Mouse (Mus musculus) granulocyte monocyte progenitor cell, adult 5-6 weeks (primary cell): ENCODE data around the gene Art4. TPM values are rescaled to one million over a fixed set of nuclear protein-coding genes. Genes with fewer than 3 reads are reported as not detected.
A peak's percentile ranks its signal among the peaks of the same experiment; 100 is the strongest.
"Not testable (repeated sequence)": the region's sequence is repeated elsewhere in the genome, so short reads cannot be mapped to it uniquely, and the experiment has no call there.

Experiments used
- ATAC-seq: replicated peaks from 2 replicates; pipeline ENCODE4 v1.8.0; 2016; ENCODE audit warnings: mild to moderate bottlenecking, moderate TSS enrichment, inconsistent platforms; ENCODE audit not compliant: poor library complexity, severe bottlenecking
- total RNA-seq, 2 experiments: library from RNA; stranded (forward) in 1 of 2; stranded (reverse) in 1 of 2; fragments of 200-712, 200-1000 nt in 1 of 2; fragments of >200 nt in 1 of 2; fragmentation: Nextera tagmentation in 1 of 2; gene quantifications; 2 replicates each; pipeline ENCODE4 v1.2.3; 2014 to 2017

The Art4 gene
- 0.64 TPM in 1 of 2 replicates, not detected in the other for total RNA-seq (2014; fragmentation: Nextera tagmentation)
- total RNA-seq (2017), result 1.2 and 1.6 TPM in 2 replicates

DNA sequence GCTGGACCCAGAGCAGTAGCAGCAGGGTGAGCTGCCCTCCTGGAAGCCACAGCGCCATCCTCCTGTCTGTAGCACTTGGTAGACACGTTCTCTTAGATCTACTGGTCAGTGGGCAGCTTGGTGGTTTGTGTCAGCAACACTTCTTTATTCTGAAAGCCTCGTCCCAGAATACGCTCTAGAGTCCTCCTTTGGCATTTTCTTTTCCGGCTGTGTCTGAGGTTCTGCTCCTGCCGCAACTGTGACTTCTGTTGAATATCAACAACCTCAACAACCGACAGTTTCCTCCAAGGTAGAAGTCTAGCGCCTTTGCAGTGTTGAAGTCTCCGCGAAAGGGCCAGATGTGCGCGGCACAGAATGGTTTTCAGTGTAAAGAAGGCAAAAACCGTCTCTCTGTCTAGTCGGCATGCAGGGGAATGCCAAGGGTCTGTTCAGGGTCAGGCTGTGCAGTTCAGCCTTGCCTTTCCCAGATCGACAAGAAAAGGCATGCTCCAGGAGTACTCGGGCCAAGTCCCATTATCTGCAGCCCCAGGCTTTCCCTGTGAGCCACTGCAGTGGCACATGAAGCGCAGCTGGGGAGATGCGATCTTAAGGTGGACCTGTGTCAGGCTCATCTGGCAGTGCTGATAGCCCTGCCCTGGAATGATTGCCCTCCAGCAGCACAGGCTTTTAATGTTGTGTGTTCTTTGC lies at the start of gene Art4:
TSS of gene Art4 (minus strand) at position 548 of the 687 bp plus-strand sequence.
- peak; percentile 23 for ATAC-seq

DNA sequence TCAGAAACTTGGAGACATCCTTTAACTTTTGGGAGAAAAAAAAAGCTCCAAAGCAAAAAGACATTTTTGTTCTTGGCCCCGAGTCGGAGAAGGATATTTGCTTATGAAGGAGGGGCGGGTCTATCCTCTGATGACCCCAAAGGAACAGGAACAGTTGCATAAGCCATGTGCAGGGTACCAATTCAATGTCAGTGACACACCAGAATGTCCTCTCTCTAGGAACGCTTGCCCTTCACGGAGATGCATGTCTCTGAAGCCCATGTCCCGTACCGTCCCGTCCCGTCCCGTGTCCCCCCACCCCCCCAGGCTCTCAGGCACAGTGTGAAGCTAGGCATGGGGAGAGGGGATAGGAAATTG lies 49.4 kb upstream of the Art4 start:
- no peak for ATAC-seq

DNA sequence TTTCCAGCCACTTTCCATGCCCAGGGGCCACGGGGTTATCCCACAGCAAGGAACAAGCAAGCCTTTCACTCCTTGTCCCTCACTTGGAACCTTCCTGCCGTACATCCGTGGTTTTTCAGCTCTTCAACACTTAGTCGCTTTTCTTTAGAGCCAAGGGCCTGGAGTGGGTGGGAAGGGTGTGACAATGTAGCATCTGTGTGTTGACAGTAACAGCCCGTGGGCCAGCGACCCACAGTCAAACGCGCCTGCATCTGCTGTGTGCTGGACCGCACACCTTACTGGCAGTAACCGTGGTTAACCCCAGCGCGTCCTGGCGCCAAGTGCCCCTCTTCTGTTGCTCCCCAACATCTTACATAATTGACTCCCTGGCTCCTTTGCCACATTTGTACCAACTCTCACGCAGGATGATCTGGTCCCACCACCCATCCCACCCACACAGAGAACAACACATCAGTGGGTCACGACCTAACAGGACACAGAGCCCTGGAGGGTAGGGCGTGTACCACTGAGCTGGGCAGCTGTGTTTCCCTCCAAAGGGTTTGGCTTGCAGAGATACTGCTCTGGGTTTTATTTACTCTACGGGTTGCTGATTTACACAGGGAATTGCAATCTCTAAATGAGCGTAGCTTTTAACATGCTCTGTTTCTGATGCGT lies 48.9 kb upstream of the Art4 start:
- ATAC-seq, result no peak

DNA sequence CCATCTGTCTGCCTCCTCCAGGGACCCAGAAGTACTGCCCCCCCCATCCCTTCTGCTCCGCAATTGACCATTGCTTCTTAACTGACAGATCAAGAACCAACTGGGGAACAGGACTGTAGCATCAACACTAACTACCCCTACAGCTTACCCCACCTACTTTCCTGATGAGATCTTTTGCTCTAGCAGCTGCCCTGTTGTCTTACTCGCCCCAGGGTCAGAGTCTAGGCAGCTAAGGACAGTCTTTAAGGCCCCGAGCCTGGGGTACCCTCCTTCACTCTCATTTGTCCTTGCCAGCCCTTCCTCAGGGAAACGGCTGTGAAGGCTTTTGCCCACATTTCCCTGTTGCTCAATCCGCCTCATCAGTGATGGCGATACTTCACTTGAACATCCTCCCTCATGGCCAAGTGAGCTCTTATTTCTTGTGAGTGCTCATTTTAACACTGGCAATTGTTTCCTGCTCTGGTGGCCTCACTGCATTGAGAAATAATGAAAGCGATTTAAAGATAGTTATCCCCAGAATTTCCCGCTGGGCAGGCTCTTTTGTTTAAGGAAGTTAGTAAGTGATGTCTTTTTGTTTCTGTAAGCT lies 46.4 kb upstream of the Art4 start:
- peak; percentile 79 for ATAC-seq

DNA sequence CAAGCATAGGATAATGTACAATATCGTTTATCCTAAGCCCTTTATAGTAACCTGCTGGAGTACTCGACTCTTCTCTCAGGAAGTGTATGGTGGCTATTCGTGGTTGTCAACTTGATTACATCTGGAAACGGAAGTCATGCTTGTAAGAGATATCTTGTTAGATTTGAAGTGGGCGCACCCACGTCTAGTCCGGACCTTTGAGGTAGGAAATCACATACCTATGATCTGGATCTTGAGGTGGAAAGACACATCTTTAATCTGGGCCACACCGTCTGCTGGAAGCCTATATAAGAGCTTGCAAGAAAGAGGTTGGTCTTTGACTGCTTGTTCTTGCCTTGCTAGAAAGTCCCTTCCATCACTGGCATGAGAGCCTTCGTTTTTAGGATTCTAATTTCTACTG lies 45.0 kb upstream of the Art4 start:
- ATAC-seq, result no peak

GRCm38 (mm10) chr6:136901010-136901409 lies 43.5 kb upstream of the Art4 start:
- no peak for ATAC-seq

DNA sequence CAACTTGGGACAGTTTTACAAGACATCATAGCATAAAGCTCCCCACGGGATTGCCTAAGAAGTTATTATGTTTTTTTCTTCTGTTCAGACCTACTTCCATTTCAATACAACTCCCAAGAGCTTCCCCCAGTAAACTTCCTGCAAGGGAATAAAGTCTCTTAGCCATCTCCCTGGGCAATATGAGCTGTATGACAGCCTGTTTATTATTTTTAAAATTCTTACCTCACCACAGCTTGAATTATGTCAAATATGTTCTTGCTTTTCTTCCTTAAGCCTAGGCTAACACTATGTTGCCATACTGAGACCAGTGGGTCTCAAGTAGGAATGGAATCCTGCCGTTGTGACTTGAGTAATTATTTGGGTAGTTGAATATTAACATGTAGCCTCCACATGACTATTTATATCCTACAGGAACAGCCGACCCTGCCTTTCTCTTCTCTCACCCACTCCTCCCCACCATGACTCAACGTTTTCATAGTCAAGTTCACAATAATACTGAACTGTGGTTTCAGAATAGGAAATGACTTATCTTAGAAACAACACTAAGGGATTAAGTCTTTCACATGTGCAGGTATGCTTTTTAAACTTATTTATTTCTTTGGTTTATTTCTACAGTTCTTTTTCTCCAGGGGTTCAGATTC lies 43.0 kb upstream of the Art4 start:
- peak; percentile 47 for ATAC-seq

DNA sequence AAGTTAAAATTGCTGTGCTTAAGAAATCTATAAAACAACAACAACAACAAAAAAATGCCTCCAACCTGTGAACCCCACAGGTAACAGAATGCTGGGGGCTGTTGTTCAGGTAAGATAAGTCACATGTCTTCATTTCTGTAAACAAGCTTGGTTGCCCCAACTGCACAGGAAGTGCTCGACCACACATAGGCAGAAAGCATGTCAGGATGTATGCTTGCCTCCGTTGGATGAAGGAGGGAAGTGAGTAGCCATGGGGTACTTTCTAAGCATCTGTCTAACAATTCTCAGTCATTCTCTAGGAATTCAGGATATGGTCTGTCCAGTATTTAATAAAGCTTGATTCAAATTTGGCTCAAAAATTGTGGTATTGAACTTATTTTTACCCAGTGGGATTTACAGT lies 41.4 kb upstream of the Art4 start:
- ATAC-seq, result peak; percentile 34

- peak; percentile 70 for ATAC-seq
These were observed 40.7 kb upstream of the Art4 start for GRCm38 (mm10) chr6:136898222-136898621.

DNA sequence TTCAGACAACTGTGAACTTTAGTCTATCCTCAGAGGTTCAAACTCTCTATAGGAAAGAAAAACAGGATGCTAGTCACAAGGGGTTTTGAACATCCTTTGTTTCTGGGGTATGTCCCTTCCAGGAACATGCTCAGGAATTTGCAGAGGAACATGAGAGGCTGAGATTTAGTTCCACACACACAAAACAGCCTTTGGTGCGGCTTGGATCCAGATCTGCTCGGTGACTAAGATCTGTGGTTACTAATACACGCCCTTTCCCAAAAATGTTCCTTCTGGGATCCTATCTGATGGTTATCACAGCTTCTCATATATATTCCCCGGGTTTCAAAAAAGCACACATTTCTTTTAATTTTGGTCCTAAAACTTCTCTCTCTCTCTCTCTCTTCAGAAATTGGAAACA lies 40.3 kb upstream of the Art4 start:
- no peak for ATAC-seq

DNA sequence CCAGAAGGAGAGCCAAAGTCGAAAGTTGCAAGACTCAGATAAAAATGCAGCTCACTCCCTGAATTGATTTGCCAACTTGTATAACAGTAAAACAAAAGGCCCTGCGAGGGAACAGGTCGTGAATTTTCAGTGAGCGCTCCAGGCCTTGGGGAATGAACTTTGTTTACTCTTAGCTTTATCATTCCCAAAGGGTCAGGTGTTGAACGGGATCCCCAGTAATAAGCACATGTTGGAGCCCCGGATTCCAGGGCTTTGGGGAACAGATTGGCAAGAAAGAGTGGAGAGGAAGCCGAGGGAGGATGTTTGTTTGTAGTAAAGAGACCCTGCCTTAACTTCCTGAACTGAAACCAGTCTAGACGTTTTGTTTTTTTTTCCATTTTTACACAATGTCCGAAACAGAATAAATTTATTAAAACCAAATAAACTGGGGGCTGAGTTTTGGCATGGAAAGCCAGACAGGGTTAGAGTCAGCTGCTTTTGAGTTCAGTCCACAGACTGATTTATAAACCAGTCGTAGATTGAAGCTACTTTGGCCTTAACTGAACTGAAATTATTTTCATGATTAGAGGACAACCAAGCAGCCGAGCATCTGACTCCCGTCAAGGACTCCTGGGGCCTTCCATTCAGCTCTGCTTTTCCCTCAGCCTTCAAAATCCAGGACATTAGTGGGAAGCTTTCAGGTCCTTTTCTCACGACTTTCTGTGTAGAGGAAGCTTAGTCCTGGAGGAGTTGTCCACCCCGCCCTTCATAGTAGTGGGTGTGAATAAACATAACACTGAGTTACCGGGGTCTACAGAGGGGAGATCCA lies 37.2 kb upstream of the Art4 start:
- ATAC-seq, result no peak

- ATAC-seq, result no peak
These were observed 34.5 kb upstream of the Art4 start for GRCm38 (mm10) chr6:136892002-136892401.

GRCm38 (mm10) chr6:136889554-136889953 lies 32.0 kb upstream of the Art4 start:
- ATAC-seq, result no peak

DNA sequence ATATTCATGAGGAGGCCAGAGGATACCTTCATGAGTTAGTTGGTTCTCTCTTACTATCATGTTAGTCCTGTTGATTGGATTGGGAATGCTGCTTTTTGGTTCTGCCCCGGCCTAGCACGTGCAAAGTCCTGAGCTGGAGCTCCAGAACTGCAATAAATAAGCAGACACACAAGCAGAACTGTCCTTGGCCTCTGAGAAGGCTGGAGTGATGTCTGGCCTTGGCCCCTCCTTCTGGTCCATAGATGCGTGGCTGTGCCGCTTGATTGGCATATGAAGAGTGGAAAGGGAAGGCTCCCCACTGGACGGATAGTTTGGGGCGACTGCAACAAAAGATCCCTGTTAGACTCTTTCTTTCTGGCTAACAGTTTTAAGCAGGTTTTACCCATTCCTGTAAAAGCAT lies 31.5 kb upstream of the Art4 start:
- ATAC-seq, result no peak

DNA sequence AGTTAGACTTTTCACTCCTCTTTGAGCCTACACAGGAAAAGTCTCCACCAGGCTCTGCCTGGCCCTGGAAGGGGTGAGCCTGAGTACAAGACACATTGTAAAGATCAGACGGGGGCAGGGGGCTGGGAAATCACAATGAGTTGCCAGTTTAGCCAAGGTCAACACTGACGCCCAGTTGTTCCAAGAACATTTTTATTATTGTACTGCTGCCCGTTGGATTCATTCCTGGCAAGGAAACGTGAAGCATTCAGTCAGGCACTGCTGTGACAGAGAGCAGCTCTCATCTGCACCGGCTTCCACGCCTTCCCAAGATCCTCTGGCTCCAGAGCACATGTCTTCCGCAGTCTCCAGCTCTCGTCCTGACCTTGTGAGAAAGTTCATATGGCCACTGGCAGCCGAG lies 30.3 kb upstream of the Art4 start:
- ATAC-seq, result no peak

- not testable (repeated sequence) for ATAC-seq
These were observed 27.2 kb upstream of the Art4 start for GRCm38 (mm10) chr6:136884766-136885165.

GRCm38 (mm10) chr6:136883961-136884360 lies 26.4 kb upstream of the Art4 start:
- ATAC-seq, result no peak

- no peak for ATAC-seq
These were observed 25.9 kb upstream of the Art4 start for GRCm38 (mm10) chr6:136883431-136883915.

GRCm38 (mm10) chr6:136881678-136882077 lies 24.1 kb upstream of the Art4 start:
- no peak for ATAC-seq

GRCm38 (mm10) chr6:136875670-136876069 lies 18.1 kb upstream of the Art4 start, which contains the start of gene Mgp:
Gene Mgp, minus strand, starts transcription at chr6:136875823.
- ATAC-seq, result no peak
